Mouse (Mus musculus) T-helper 1 cell (primary cell): ENCODE data around the gene Hist1h2ag.
"Not testable (repeated sequence)": the region's sequence is repeated elsewhere in the genome, so short reads cannot be mapped to it uniquely, and the experiment has no call there.

ENCODE experiments used
- in situ Hi-C: fragments of 300-600 bp; cut with MboI, MseI; formaldehyde crosslinking; loops from one replicate; pipeline ENCODE4 v1.15.1; 2025; ENCODE audit warnings: high pct_unique_total_duplicates

The Hist1h2ag gene

DNA sequence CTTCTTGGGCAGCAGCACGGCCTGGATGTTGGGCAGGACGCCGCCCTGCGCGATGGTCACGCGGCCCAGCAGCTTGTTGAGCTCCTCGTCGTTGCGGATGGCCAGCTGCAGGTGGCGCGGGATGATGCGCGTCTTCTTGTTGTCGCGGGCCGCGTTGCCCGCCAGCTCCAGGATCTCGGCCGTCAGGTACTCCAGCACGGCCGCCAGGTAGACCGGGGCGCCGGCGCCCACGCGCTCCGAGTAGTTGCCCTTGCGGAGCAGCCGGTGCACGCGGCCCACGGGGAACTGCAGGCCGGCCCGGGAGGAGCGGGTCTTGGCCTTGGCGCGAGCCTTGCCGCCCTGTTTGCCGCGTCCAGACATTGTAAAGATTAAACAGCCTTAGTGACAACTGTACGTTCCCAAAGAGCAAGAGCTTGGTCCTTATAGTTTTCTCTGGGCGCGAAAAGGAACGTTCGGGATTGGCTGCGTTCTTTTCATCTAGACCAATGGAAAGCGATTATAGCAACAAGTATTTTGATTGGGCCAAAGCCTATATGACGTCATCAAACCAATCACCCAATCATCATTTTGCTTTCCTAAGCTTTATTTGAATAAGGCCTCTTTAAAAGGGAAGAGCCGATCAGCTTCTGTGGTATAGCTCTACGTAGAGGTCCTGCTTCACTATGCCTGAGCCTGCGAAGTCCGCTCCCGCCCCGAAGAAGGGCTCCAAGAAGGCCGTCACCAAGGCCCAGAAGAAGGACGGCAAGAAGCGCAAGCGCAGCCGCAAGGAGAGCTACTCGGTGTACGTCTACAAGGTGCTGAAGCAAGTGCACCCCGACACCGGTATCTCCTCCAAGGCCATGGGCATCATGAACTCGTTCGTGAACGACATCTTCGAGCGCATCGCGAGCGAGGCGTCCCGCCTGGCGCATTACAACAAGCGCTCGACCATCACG is at the start of gene Hist1h2ag, which contains the start of gene Hist1h2bj:
Hist1h2ag (minus strand) TSS at position 377 of the 935 bp plus-strand sequence.
Hist1h2bj (plus strand) TSS at position 647 of the 935 bp plus-strand sequence.
- in situ Hi-C loops = loop anchor here (5.0 to 10.0 kb wide), 2 partner anchors 211 to 1702 kb away; partner anchors contain the start of genes Hist1h2ap, Hist1h2bb, Hist1h2br and Hist1h3c

DNA sequence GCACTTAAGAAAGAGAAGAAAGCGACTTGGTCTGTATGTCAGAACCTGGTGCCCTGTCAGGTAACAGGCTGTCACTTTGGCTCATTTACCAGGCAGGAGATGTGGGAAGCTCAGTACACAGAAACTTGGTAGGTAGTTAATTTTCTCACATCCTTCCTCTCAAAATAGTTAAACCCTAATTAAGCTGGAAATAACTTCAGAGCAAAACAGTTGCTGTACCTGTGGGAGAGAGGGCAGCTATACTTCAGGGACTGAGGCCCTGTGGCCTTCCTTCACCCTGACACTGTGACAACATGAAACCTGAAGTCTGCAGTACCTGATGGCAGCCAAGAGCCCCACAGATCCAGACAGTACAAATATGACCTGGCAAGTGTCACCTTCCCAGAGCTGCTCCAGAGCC is 41.4 kb upstream of the Hist1h2ag start, which contains the start of gene Vmn1r188:
Vmn1r188 (plus strand) TSS at position 301 of the 400 bp plus-strand sequence.
- in situ Hi-C loops = not testable (repeated sequence)

DNA sequence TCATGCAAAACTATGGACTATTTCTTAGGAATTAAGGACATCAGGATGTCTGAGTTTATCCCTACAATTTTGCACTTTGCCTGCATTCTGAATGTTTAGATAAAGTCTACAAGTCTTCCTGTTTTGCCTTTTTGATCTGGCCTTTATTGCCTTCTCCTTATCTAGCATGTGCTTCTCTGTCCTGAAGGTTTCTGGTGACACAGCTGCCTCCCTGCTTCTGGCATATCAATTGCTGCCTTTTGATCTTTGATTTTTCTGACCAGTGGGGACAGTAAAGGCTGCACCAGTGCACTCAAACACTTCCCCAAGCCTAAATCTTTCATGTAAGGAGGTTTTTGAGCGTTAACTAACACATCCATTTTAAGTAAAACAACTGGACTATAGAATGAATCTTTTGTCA is 20.7 kb upstream of the Hist1h2ag start:
- in situ Hi-C loops = no loop called here

DNA sequence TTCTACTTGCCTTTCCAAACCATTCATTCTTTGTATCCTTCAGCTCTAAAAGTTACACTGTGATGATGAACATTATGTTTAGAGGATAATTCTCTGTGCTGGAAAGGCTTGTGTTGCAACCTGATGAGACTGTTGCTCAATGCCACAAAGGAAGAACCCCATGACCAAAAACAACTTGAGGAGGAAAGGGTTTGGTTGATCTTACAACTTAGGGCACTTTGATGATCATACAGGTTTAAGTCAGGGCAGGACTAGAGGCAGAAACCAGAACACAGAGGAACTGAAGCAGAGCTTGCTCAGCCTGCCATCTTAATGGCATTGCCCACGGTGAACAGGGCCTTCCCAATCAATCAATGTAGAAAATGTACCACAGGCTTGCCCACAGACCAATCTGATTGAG is 18.7 kb upstream of the Hist1h2ag start:
- in situ Hi-C loops = no loop called here

DNA sequence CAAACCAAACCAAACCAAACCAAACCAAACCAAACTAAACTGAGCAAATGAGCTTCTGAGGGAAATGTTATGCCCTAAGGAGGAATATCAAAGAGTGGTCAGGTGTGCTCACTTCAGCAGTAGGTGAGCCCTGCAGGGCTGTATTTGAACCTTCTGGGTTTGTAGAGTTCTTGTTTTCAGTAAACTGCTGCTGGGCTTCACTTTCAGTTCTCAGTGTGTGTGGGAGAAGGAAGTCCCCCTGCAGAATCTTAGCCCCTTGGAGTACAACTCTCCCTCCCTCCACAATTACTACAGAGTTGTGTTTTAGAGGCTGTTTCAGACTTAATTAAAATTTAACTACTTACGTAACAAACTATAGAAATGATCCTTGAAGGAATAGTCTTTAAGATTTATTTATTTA is 11.0 kb upstream of the Hist1h2ag start:
- in situ Hi-C loops = loop anchor here (5.0 to 10.0 kb wide), 2 partner anchors 1249 to 1361 kb away; no protein-coding TSS in a partner anchor

DNA sequence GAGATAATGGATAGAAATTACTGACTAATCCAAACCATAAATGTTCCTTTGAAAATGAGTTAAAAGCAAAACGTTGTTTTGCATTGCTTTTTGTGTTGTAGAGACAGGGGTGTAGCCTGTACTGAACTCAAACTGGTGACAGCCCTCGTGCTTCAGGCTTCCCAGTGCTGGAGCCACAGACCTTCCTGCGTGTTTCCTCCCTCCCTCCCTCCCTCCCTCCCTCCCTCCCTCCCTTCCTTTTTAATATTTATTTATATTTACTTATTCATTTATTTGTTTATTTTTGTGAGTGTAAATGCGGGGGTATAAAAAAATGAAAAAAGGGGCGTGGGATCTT is 8.7 kb upstream of the Hist1h2ag start:
- in situ Hi-C loops = loop anchor here (5.0 to 10.0 kb wide), 2 partner anchors 1251 to 1363 kb away; no protein-coding TSS in a partner anchor

DNA sequence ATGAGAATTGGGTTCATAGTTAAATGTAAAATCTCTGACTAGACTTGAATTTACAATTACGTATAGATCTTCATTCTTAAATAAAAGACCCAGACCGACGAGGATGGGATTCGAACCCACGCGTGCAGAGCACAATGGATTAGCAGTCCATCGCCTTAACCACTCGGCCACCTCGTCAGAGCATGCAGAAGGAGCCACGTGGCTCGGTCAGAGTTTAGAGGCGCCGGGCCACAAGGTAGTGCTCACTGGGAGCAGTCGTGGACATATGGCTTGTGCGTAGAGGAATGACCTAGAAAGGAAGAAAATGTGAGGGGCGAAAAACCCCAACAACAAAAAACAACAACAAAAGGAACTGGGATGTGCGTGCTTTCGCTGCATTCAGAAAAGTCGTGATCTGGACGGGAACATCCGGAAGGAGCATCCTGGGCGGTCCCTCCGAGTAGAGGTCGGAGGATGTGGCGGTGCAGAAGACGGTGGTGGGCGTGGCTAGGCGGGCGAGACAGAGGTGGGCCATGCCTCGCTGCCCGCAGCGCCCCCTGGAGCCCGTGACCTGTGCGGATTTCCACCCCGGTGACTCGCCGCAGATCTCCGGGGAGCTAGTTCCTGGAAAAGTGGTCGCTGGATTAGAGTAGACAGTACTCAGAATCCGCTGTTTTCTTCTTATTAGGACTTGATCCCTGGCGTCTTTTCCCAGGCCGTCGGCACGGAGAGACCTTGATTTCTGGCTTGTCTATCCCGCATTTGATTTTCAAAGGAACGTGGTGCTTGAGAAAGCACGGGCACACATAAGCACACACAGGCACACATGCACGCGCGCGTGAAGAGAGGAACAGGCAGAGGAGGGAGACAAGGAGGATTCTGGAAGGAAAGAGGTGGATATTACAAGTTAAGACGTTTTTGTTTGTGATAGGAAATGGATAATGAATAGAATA is 8.1 kb upstream of the Hist1h2ag start:
- in situ Hi-C loops = loop anchor here (5.0 to 10.0 kb wide), 2 partner anchors 1251 to 1364 kb away; no protein-coding TSS in a partner anchor

DNA sequence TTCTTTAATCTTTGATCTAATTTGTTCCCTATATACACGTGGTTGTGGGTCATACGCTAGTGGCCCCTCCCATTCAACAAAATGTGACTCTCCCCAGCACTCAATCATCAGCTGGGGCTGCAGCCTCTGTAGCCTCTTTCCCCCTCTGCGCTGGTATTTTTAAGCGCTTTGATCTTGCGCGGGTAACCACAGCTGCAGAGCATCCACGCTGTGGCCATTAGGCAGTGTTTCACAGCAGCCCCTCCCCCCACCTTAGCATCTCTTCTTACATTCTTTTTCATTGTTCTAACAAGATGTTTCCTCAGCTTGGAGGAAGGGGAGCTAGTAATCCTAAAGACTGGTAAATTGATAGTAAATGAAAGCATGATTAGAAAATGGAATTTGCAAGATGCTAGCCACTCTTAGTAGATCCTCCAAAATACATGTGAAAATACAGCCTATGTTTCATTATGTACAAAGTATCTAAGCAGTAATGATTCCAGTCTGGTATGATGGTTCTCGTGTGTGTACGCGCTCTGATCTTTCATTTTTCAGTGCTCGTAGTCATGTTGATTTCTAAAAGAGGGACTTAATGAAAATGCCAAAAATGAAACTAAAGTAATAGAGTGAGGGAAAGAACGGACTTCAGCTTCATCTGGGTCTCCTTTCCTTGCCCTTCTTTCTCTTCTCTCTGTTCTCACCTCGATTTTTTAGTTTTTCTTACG is 7.1 kb upstream of the Hist1h2ag start:
- in situ Hi-C loops = loop anchor here (5.0 to 10.0 kb wide), 4 partner anchors 1252 to 1695 kb away; partner anchors contain the start of genes Hist1h2ac, Hist1h2bb, Hist1h2bc and Hist1h3c

DNA sequence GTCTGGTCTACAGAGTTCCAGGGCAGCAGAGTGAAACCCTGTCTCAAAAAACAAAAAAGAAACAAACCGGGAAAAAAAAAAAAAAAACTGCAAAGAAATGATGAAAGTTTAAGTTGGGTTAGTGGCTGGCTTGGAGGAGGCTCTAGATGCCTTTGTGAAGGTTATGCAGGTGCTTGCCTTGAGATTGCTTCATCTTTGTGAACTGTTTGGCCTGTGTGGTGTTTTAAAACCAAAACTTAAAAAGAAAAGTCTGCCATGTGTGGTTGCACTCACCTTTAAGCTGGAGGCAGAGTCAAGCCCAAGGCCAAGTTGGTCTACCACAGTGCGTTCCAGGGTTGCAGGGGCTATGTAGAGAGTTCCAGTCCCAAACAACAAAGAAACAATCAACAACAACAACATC is 6.3 kb upstream of the Hist1h2ag start:
- in situ Hi-C loops = loop anchor here (5.0 to 10.0 kb wide), 2 partner anchors 1633 to 1696 kb away; partner anchors contain the start of genes Hist1h2ac, Hist1h2bb, Hist1h2bc and Hist1h3c

DNA sequence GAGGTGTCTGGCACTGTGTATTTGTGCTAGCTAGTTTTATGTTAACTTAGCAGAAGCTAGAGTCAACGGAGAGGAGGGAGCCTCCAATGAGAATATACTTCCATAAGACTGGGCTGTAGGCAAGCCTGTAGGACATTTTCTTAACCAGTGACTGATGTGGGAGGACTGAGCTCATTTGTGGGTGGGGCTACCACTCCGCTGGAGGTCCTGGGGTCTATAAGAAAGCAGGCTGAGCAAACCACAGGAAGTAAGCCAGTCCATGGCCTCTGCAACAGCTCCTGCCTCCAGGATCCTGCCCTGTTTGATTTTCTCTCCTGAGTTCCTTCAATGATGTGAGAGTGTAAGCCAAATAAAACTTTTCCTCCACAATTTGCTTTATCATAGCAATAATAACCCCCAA is 2.6 kb upstream of the Hist1h2ag start:
- in situ Hi-C loops = loop anchor here (5.0 to 10.0 kb wide), 2 partner anchors 1637 to 1699 kb away; partner anchors contain the start of genes Hist1h2ac, Hist1h2bb, Hist1h2bc and Hist1h3c

DNA sequence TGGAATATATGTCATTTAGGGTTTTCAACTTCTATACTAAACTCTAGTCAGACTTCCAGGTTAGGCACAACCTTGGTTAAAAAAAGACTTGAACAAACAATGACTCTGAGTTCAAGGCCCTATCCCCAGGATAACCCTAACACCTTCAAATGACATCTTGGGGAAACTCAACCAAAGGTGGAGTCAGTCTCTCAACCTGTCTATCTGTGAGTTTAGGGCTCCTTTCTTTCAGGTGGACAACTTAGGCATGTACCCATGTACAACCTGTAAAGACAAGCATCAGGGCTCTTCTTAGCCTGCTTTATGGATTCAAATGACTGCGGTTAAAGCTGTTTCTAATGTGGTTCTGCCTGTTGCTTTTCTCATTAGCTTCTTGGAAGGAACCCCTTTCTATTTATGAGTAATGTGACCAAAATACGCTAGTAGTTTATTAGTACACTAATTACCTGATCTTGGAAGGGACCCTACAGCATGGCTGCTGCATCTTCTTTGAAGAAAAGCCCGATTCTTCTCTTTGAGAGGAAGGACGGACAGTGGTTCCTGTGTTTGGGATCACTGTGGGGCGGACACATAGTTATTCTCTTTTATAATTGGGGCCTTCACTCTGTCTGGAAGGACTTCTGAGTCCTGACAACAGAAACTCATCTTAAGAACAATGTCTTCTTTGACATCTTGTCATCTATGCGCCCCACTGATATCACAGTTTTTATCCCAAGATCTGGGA is 1.9 kb upstream of the Hist1h2ag start:
- in situ Hi-C loops = loop anchor here (5.0 to 10.0 kb wide), 3 partner anchors 212 to 1700 kb away; partner anchors contain the start of genes Hist1h2ac, Hist1h2ap, Hist1h2bb and Hist1h2bc

DNA sequence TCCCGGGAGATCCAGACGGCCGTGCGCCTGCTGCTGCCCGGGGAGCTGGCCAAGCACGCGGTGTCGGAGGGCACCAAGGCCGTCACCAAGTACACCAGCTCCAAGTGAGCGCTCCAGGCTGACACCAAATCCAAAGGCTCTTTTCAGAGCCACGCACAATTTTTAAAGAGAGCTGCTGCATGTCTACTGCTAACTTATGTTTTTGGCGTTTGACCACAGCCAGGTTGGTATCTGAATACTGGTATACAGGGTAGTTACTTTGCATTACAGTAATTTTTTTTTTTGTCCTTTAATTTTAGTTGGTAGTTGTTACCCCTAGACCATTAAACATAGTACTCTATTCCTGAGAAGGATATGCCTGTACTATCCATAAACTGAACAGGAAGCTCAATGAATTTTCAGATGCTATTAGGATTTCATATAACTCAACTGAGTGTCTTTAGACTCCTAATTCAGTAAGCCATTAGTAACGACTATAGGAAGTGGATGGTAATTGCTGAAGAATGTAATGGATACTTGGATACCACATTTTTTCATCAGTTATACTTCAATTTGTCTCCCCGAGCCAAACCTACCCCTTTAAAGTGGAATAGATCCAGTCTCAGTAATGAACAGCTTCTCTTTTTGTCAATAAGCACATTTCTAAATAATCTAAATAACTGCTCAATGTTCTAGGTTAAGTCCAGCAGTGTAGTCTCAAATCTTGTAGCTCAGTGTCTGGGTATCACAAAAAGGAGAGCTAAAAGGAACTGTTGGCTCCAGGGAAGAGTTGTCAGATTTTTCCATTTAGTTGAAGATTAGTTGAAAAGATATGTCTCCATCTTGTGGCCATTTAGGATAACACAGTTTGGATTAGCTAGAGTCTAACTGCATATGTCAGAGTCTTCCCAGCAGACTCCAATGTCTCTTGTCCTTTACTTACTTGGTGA is 1.0 kb upstream of the Hist1h2ag start:
- in situ Hi-C loops = loop anchor here (5.0 to 10.0 kb wide), 2 partner anchors 211 to 1701 kb away; partner anchors contain the start of genes Hist1h2ap, Hist1h2bb, Hist1h2br and Hist1h3c

DNA sequence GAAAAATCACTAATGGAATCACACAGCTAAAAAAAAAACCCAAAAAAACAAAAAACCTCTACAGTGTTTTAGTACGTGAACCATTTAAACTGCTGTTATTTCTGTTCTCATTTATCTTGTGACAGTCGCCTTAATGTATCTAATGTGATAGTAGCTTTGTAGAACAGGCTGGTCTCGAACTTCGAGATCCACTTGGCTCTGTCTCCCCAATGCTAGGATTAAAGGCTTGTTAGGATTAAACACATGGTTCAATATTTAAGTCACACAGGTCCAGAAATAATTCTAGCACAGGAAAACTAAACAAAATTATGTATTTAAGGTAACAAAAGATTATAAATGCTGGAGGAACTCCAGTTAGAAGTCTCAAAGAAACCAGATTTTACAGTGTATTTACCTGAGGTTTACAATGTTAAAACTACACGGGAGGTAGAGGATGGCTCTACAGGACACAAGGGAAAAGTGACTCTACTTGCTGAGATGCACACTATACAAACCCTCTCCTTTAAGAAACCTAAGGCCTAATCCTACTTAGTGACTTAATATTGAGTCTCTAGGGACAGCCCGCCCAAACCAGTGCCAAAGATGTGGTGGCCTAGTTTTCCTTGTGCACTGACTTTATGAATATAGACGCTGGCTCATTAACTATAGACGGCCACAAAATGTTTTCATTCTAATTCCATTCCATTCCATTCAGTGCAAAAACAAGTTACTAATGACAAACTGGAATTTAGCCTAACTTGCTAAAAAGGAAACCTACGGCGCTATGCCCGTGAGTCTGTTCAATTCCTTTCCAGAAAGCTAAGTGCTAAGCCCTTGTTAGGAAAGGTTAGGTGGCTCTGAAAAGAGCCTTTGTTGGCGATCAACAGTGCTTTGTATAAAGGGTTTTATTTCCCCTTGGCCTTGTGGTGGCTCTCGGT is 835 bp downstream of the Hist1h2ag start:
- in situ Hi-C loops = loop anchor here (5.0 to 10.0 kb wide), 2 partner anchors 210 to 1703 kb away; partner anchors contain the start of genes Hist1h2ap, Hist1h2bb, Hist1h2br and Hist1h3c

DNA sequence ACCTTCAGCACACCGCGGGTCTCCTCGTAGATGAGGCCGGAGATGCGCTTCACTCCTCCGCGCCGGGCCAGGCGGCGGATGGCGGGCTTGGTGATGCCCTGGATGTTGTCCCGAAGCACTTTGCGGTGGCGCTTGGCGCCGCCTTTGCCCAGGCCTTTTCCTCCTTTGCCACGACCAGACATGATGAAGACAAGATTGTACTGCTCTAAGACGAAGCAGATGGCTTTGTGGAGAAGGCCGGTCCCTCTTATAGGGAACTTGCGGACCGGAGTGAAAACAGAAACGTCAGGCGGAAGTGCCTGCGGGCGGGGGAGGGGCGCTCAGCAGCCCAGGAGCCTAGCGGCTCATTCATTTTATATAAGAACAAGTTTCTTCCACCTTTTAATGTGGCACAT is 1.6 kb downstream of the Hist1h2ag start, which contains the start of gene Hist1h4i:
Hist1h4i (minus strand) TSS at position 221 of the 395 bp plus-strand sequence.
- in situ Hi-C loops = loop anchor here (5.0 to 10.0 kb wide), 2 partner anchors 209 to 1704 kb away; partner anchors contain the start of genes Hist1h2ap, Hist1h2bb, Hist1h2br and Hist1h3c

DNA sequence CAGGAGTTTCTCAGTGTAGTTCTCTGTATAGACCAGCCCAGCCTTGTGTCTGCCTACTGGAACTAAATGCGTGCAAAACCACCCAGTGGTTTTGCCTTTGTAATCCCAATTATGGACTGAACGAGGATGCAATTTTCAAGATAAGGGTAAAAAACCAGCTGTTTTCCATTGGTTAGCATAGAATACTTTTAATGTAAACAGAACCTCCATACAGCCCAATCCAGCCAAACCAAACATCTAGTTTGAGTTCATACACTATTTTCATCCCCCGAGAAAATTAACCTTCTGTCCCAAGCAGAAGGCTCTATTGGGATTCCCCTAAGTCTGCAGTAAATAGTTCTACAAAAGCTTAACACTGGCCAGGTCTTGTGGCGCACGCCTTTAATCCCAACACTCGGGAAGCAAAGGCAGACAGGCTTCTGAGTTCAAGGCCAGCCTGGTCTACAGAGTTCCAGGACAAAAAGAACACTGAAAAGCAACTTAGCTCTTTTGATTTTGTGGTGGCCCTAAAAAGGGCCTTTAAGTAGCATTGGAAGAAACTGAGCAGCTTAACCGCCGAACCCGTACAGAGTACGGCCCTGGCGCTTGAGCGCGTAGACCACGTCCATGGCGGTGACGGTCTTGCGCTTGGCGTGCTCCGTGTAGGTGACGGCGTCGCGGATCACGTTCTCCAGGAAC is 2.1 kb downstream of the Hist1h2ag start:
- in situ Hi-C loops = loop anchor here (5.0 to 10.0 kb wide), 2 partner anchors 208 to 1704 kb away; partner anchors contain the start of genes Hist1h2ap, Hist1h2bb, Hist1h2br and Hist1h3c

DNA sequence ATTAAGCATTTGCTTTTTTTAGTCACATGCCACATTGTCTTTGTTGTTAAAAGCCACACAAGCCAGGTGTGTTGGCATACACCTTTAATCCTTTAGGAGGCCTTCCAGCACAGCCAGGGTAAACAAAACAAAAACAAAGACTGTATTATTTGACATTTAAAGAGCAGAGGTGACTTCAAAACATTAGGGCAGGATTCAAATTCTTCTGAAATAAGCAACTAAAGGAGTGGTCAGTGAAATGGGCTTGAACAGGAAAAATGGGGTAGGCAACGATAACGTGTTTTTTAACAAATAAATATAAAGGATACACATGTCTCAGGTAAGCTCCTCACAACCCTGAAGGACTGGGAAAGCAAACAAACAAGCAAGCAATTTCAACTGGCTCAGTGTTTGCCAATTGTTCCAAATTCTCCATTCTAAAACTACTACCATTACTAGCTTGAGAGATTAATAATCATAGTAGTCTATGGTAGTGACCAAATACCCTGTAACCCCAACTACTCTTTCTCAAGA is 2.7 kb downstream of the Hist1h2ag start:
- in situ Hi-C loops = loop anchor here (5.0 to 10.0 kb wide), 4 partner anchors 208 to 1705 kb away; partner anchors contain the start of genes Hist1h2af, Hist1h2ap, Hist1h2bb and Hist1h2bm
